Mouse (Mus musculus): ENCODE data around the gene Trip10.

Gene Trip10

DNA sequence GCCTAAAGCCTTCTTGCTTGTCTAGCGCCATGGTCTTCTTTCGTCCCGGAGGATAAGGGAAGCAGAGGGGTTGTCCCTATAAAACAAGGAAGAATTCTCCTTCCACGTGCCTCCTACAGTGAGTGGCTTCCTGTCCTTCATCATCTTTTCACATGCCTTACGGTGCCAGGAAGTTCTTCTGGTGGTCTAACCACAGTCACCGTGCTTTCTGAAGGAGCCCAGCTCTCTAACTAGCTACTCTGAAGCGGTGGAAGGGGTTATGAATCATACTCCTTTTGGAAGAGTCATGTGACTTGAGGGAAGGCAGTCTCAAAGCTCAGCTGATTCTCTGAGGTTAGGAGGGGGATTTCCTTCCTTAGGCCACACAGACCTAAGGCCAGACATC, 41.4 kb downstream of the Trip10 start:
- DNase-seq (ENCODE audit: low spot score in 2 of 2) = no peak

DNA sequence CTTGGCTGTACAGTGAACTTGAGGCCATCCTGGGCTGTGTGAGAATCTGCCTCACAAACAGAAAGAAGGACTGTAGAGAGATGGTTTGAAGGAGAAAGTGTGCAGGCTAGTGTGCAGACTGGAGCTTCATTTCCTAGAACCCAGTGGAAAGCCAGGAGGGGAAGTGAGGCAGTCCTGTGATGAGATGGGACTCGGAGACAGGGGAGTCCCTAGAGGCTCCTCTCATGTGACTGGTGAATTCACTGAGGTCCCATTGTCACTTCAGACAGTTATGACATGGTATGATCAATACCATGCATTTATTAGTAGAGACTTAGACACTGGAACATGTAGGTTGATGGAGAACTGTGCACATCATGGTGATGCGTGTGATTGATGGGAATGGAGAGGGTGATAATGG, 43.0 kb downstream of the Trip10 start:
- DNase-seq (ENCODE audit: low spot score in 2 of 2) = no peak

- no peak for DNase-seq (ENCODE audit: low spot score in 2 of 2)
These were observed 43.7 kb downstream of the Trip10 start for GRCm38 (mm10) chr17:57292968-57293367.

DNA sequence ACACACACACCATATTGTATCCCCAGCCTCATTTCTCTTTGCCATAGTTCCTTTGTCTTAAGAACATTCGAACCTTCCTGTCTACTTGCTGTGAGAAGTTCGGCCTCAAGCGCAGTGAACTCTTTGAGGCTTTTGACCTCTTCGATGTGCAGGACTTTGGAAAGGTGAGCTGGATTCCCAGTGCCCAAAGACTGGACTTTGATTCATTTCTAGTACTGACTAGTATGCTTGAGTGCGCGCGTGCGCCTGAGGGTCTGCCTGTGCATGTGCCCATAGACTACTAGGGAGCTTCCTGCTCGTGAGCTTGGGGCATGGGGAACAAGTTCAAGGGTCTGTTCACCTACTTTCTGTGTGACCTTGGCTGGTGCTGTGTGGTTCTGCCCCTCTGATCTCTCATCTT, 46.7 kb downstream of the Trip10 start:
- DNase-seq (ENCODE audit: low spot score in 2 of 2) = no peak

GRCm38 (mm10) chr17:57297040-57297439, 47.8 kb downstream of the Trip10 start:
- no peak for DNase-seq (ENCODE audit: low spot score in 2 of 2)

DNA sequence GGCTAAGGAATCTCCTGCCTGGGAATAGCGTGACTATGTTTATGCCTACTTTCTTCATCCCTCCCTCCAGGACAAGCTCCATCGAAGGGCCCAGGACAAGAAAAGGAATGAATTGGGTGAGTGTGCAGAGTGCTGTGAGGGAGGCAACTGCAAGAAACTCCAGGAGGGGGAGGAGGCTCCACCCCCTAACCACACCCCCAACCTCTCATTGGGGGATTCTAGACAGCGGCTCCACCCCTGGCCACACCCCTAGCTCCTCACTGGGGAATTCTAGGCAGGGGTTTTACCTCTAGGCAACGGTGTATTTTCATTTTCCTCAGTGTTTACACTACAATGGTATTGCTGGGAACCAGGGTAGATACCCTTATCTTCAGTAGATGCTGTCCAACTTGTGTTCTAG, 56.3 kb downstream of the Trip10 start:
- DNase-seq (ENCODE audit: low spot score in 2 of 2) = no peak

- DNase-seq (ENCODE audit: low spot score in 2 of 2) = no peak
These were observed 57.8 kb downstream of the Trip10 start for GRCm38 (mm10) chr17:57307074-57307473.

DNA sequence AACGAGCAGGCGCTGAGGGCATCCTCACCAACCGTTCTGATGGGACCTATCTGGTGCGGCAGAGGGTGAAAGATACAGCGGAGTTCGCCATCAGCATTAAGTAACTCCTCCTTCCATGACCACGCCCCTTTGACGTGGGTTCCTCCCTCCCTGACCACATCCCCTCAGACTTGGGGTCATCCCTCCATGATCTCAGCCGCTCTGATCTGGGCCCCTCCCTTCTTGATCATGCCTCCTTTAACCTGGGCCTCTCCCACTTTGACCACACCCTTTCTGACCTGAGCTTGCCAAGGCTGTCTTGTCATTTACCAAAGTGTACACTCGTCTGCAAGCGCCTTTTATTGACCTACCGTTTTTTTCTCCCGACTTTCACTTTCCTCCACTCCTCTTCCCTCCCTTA, 62.5 kb downstream of the Trip10 start:
- no peak for DNase-seq (ENCODE audit: low spot score in 2 of 2)

All from frontal cortex, postnatal 14 days (tissue).